Mouse (Mus musculus) adrenal gland, adult 2 months (tissue): Measurements from ENCODE around the gene Zfp174. TPM values are rescaled to one million over a fixed set of nuclear protein-coding genes. Genes with fewer than 3 reads are reported as not detected.
A peak's percentile ranks its signal among the peaks of the same experiment; 100 is the strongest.
"Not testable (repeated sequence)": the region's sequence is repeated elsewhere in the genome, so short reads cannot be mapped to it uniquely, and the experiment has no call there.

Experiments
- DNase-seq: peaks from one replicate; pipeline ENCODE4 v3.0.0; 2021
- long read RNA-seq: library from polyadenylated mRNA; stranded (forward); transcript quantifications from one replicate; pipeline ENCODE4 v2.0.0, GENCODE M21; 2021
- polyA plus RNA-seq: library from polyadenylated mRNA; depleted of rRNA; stranded (reverse); fragments of >200 nt; gene quantifications from 2 replicates; pipeline ENCODE4 v1.2.3, GENCODE M21; 2012; rRNA removed
- total RNA-seq, 2 experiments: library from RNA; stranded (reverse); gene quantifications; 2 replicates each; pipeline ENCODE4 v1.2.3; 2021

Zfp174 gene
- total RNA-seq (10 to 100 TPM in 1 of 2 experiments, 1 to 10 TPM in 1; 4.7 to 15.2 TPM), polyA plus RNA-seq (2.7 and 5.0 TPM in 2 replicates)
- long read RNA-seq, full-length matches to known transcripts: 1 of 2 reads
- long read RNA-seq, partial matches to known transcripts: 0 of 2 reads
- long read RNA-seq, other reads (novel, unspliced or antisense): 1 of 2 reads

DNA sequence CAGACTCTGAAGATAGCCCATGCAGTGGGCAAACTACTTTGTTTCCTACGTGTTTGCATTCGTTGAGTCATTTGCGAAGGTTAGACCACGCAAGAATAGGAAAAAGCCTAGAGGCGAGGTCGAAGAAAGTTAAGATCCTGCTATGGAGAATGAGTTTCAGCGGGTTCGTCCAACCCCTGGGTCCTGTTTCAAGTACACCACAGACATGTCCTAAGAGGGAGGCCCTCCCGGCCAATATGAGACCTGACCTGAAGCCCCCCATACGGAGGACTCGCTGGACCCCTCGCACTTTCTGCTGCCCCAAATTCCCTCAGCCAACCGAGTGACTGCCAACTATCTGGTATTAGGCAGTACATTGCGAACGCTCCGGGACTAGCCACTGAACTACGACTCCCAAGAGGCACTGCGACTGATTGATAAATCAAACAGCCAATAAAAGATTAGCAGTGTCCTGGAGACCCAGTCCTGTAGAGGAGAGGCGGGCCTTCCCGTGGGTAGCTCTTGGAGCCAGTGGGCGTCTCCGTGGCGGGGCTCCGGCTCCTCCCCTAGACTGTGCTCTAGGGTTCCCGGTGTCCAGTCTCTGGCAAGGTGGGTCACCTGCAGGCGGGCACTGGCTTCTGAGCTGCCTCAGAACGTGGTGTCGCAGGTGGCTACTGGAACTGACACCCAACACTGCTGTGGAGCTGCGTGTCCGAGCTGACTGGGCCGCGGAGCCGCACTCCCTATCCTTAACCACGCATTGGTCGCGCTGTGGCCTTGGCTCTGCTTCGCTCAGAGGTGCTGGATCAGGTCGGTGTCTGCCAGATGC, at the start of gene Zfp174:
Gene Zfp174 (plus strand): TSS at position 558 of the 808 bp plus-strand sequence.
- DNase-seq: peak; percentile 97

DNA sequence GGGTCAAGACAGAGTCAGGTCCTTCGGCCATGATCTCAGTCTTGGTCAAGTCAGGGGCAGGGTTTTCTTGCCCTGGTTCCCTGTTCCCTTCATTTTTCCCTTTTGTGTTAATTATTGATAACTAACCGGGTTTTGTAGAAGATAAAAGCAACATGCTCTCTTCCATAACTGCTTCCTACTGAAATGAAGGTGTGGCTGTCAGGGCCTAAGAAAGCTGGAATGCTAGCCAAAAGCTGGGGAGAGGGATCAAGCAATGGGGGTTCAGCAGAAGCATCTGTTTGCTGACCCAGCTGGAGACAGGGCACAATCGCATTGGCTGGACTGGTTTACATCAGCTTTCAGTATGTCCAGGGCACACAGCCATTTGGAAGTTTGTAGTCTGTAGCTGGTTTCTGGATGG, 38.9 kb upstream of the Zfp174 start:
- DNase-seq: no peak

DNA sequence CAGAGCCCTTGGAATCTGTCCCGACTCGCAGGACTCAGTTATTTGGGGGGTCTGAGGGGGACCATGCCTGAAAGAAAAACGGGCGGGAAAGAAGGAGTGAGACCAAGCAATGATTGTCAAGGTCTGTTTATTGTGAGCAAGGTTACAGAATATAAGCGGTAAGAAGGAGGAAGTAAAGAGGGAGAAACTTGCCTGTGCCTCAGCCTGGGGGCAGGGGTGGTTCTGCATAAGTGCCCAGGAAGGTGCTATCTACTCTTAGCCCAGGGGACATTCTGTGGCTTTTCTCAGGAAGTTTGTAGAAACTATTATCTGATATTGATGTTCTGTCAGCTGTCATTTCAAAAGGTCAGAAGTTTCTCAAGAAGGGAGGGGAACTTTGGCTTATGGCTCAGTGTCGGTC, 32.4 kb upstream of the Zfp174 start:
- not testable (repeated sequence) for DNase-seq

DNA sequence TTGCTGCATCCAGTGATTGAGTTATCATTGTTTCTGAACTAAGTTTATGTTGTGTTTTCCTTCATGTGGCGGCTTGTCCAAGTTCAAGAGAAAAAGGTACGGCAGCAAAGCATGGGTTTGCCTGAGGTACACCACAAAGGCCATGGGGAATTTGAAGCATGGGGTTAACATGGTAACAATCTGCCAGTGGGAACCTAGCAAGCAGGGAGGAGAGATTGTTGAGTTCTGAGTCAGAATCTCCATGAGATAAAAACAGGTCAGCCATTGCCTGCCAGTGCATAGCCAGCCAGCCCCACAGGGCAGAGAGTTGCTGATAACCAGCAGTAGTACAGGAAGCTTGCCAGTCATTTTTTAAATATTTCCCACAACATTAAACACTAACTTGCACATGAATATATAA, 26.9 kb upstream of the Zfp174 start:
- DNase-seq: no peak

- DNase-seq: no peak
Observed at GRCm38 (mm10) chr16:3828021-3828420, 19.0 kb upstream of the Zfp174 start.

GRCm38 (mm10) chr16:3829727-3830126, 17.3 kb upstream of the Zfp174 start:
- DNase-seq: no peak

GRCm38 (mm10) chr16:3830588-3831109, 16.4 kb upstream of the Zfp174 start, which contains the start of gene Olfr15:
TSS of gene Olfr15 (plus strand) at chr16:3830878.
- DNase-seq: no peak

- DNase-seq: no peak
Observed at GRCm38 (mm10) chr16:3835461-3835860, 11.6 kb upstream of the Zfp174 start.

DNA sequence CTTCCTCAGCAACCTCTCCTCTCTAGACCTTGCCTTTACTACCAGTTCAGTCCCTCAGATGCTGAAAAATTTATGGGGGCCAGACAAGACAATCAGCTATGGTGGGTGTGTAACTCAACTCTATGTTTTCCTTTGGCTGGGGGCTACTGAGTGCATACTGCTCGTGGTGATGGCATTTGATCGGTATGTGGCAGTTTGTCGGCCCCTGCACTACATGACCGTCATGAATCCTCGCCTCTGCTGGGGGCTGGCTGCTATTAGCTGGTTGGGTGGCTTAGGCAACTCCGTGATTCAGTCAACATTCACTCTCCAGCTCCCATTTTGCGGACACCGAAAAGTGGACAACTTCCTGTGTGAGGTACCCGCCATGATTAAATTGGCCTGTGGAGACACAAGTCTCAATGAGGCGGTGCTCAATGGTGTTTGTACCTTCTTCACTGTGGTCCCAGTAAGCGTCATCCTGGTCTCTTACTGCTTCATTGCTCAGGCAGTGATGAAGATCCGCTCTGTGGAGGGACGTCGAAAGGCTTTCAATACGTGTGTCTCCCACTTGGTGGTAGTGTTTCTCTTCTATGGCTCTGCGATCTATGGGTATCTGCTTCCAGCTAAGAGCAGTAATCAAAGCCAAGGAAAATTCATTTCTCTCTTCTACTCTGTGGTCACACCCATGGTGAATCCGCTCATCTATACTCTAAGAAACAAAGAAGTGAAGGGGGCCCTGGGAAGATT, 7.7 kb upstream of the Zfp174 start:
- DNase-seq: peak; percentile 51

- DNase-seq: no peak
Observed at GRCm38 (mm10) chr16:3842989-3843388, 4.1 kb upstream of the Zfp174 start.

DNA sequence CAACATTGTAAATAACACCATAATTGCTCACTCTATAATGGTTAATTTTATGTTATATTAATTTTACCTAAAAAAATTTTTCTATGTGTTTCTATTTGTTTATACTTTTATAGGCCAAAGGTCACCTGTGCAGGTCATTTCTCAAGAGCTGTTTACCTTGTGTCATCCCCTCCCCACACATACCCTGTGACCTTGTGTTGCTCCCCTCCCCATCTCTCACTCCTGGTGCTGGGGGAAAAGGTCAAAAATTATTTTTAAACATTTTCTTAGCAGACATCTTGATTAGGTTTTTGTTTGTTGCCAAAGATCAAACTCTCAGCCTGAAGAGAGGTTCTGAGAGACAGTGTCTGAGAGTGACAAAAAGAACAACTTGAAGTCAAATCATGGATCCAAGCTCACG, 3.3 kb upstream of the Zfp174 start:
- no peak for DNase-seq

- no peak for DNase-seq
Observed at GRCm38 (mm10) chr16:3847871-3848270, 803 bp downstream of the Zfp174 start.

DNA sequence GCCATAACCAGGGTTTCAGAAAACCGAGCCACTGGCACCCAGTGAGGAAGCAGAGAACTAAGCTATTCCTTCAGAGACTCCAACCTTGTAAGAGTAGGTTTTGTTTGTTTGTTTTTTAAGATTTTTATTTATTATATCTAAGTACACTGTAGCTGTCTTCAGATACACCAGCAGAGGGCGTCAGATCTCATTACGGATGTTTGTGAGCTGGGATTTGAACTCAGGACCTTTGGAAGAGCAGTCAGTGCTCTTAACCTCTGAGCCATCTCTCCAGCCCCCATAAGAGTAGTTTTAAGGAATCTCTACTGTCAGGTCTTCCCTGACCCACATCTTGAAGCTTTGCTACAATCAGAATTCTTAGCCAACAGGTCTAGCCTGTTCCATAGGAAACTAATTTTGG, 1.3 kb downstream of the Zfp174 start:
- no peak for DNase-seq

GRCm38 (mm10) chr16:3851301-3851700, 4.2 kb downstream of the Zfp174 start:
- peak; percentile 89 for DNase-seq

- no peak for DNase-seq
Observed at GRCm38 (mm10) chr16:3852586-3852985, 5.5 kb downstream of the Zfp174 start.

- DNase-seq: no peak
Observed at GRCm38 (mm10) chr16:3854437-3855182, 7.5 kb downstream of the Zfp174 start.

- no peak for DNase-seq
Observed at GRCm38 (mm10) chr16:3855776-3856175, 8.7 kb downstream of the Zfp174 start.

DNA sequence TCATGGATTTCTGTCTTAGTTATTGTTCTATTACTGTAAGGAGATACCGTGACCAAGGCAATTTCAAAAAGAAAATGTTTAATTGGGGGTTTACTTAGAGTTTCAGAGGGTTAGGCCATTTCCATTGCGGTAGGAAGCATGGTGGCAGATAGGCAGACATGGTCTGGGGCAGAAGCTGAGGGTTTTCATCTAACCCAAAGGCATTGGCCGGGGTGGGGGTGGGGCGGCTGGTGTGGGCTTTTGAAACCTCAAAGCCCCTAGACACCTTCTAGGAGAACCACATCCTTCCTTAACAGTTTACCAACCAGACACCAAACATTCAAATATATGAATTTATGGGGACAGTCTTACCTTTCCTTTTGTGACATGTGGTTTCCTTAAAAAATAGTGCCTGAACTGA, 12.2 kb downstream of the Zfp174 start:
- no peak for DNase-seq

- no peak for DNase-seq
Observed at GRCm38 (mm10) chr16:3871815-3872214, 24.7 kb downstream of the Zfp174 start.

GRCm38 (mm10) chr16:3872216-3873047, 25.4 kb downstream of the Zfp174 start, which contains the start of gene Naa60:
TSS of gene Naa60 (plus strand) at chr16:3872375.
- DNase-seq: peak; percentile 96

DNA sequence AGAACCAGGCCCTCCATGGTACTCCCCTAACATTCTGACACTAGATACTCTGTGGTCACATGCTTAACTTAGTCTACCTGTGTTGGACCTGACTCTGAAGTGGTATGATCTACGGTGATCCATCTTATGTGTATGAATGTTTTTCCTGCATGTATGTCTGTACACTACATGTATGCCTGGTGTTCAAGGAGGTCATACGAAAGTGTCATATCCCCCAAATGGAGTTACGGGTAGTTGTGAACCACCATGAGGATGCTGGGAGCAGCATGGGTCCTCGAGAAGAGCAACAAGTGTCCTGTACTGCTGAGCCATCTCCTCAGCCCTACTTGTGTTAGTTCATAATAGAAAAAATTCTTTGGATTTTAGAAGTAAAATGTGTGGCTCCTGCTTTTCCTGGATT, 29.3 kb downstream of the Zfp174 start:
- DNase-seq: no peak
